Mouse (Mus musculus) kidney, adult 10 weeks (tissue): ENCODE data around the gene Med28. TPM values are rescaled to one million over a fixed set of nuclear protein-coding genes. Genes with fewer than 3 reads are reported as not detected.

Experiments
- polyA plus RNA-seq: library from polyadenylated mRNA; stranded (reverse); fragments of 350-450 nt; fragmentation: Illumina TruSeq; extraction: RNeasy Lipid Tissue Mini Kit (QIAGEN cat#74804); gene quantifications from one replicate; pipeline ENCODE4 v1.2.3, GENCODE M21; 2014; ENCODE audit warnings: low read depth, low replicate concordance

Gene Med28
- 128 TPM for polyA plus RNA-seq

DNA sequence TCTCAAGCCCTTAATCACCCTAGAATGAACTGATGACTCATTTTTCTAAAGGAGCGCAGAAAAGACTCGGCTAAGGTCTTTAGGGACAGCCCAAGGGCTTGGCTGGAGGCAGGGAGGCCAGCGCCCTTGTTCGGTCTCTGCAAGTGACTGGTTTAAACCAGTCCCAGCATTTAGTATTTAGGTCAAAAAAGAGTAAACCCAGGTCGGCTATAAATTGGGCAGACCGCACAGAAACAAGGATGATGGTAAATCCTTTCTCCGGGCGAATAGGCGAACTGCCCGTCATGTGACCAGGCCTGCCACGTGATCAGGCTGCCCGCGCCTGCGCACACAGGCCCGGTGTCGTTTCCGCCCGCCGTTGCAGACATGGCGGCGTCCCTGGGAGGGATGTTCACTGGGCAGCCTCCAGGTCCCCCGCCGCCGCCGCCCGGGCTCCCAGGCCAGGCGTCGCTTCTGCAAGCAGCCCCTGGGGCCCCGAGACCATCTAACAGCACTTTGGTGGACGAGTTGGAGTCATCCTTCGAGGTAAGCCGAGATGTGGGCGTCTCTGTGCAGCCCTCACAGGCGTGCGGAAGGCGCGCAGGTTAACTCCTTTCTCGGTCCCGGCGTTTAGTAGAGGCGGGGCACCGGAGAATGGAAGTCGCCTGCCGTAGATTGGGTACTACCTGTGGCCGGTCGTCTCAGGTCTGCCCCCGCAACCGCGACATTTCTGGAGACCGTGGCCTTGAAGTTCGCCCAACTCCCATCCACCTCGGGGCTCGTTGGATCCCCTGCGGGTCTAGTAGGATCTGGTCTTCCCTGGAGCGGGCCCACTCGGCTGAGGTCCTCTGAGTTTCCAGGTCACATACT, at the start of gene Med28:
TSS of gene Med28 (plus strand) at position 270 of the 849 bp plus-strand sequence.

DNA sequence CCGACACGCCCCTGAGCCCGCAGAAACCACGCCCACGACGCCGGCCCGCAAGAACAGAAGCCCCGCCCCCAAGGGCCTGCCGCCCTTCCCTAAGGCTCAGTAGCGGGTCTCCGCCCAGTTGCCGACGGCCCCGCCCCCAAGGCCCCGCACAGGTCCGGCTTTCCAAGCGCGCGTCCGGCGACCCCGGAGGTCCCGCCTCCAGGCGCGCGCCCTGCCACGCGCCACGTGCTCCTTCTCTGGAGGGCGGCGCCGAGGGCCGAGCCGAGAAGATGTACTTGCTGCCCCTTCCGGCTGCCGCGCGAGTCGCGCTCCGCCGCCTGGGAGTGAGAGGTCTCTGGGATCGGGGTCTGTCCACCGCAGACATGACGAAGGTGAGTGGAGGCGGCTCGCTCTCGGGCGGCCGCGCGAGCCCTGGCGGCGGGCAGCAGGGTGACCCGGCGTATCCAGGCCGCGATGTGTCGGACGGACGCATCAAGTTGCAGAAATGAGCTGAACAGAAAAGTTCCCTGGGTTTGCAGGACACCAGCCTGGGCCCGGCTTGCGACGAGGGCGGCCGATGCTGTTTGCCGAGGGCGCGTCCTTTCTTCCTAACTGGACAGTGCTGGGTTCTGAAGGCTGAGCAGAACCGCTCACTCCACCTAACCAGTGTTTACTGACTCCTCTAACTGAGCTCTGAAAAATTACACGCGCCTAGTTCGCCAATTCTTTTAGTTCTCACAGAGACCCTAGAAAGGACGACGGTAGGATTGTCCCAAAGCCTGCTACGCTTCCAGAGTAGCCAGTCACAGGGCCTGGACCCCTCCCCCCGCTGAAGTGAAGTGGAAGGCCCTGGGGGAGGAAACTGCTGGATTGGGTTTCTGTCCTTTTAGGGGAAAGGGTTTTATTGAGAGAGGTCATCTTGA, 26.6 kb upstream of the Med28 start, which contains the start of gene Lap3:
TSS of gene Lap3 (plus strand) at position 184 of the 902 bp plus-strand sequence.

Other genes starting within 250 kb of the Med28 start
- gene Qdpr, start 70.0 kb upstream of the Med28 start, polyA plus RNA-seq: 365 TPM
- gene Clrn2, start 66.5 kb upstream of the Med28 start, polyA plus RNA-seq: not detected
- gene Lap3, start 26.9 kb upstream of the Med28 start, polyA plus RNA-seq: 308 TPM
- gene Fam184b, start 119.4 kb downstream of the Med28 start, polyA plus RNA-seq: 0.24 TPM
- gene Ncapg, start 149.7 kb downstream of the Med28 start, polyA plus RNA-seq: 0.73 TPM